Mouse (Mus musculus) cerebral cortex, adult 2 months (tissue): ENCODE data around the gene Tead1.

Experiments
- WGBS: fragments of 180-500 bp; shearing (Covaris S2); methylation state at CpG from one replicate; pipeline ENCODE4 v1.1.7; 2018; 5-methylcytosine and 5-hydroxymethylcytosine counted together

Gene Tead1

DNA sequence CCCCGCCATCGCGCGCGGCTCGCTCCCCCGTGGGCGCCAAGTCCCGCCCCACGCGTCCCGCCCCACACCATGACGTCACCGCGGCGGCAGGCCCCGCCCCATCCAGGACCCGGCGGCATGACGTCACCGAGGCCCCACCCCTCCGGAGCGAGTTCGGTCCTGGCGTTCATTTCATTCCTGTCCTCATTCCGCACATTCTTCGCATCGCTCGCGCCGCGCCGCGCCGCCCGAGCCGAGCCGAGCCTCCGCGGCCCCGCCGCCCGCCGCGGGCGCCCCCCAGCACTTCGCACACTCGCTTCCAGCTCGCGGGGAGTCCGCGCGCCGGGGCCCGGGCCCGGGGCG, at the start of gene Tead1:
TSS of gene Tead1 (plus strand) at position 148 of the 342 bp plus-strand sequence.
- WGBS = under 1% methylated on average over 57 of the region's 57 CpGs

DNA sequence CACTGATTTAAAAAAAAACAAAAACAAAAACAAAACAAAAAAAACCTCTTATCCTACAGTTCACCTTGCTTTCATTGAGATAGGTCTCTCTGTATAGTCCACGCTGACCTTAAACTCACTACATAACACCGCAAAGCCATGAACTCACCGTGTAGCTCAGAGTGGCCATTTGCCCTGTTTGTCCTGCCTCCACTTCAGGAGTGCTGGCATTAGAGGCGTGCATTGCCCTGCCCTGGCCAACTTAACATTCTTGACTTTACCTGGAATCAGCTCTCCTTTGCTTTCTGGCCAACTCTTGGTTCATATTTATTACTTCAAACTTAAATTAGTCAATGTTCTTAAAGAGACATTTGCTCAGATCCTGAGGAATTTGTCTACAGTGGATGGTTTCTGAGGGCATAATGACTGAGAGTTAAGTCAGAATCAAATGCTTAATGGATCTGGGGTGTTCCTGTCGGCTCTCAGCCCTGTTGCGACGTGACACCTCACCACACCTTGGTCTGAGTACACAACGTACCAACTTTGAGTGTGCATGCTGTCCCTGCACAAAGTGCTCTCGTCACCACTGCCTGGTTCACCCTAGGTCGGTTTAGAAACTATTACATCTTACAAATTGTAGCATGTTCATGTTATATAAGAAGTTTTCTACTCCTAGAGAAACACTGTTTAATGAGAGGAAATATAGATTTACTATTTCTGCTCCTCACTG, 44.5 kb upstream of the Tead1 start:
- 96% methylated on average over 10 of the region's 10 CpGs for WGBS

GRCm38 (mm10) chr7:112635936-112636335, 43.2 kb upstream of the Tead1 start:
- WGBS = 96% methylated on average over 2 of the region's 2 CpGs

- 70% methylated on average over 6 of the region's 6 CpGs for WGBS
These were observed 35.1 kb upstream of the Tead1 start for GRCm38 (mm10) chr7:112643866-112644543.

GRCm38 (mm10) chr7:112644701-112645100, 34.4 kb upstream of the Tead1 start:
- WGBS = 81% methylated on average over 6 of the region's 6 CpGs

DNA sequence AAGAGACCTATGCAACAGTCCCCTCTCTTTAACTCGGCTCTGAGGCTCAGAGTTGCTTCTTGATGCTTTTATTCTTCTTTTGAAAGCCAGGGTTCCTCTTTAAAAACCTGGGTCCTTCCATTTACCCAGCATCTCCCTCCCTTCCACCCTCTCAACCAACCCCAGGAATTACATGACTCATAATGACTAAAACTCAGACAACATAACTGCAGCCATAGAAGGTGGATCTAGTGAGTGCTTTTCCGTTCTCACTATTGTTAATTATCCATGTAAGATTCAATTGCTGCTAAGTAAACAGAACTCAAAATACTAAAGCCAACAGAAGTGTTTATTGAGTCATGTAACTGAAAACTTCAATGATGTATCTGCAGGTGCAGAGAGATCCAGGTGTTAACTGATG, 33.4 kb upstream of the Tead1 start:
- 74% methylated on average over 2 of the region's 2 CpGs for WGBS

- WGBS = 95% methylated on average over 4 of the region's 4 CpGs
These were observed 31.7 kb upstream of the Tead1 start for GRCm38 (mm10) chr7:112647417-112647816.

GRCm38 (mm10) chr7:112656141-112656662, 22.9 kb upstream of the Tead1 start:
- 66% methylated on average over 9 of the region's 9 CpGs for whole genome bisulfite sequencing

GRCm38 (mm10) chr7:112658939-112659338, 20.2 kb upstream of the Tead1 start:
- 94% methylated on average over 3 of the region's 3 CpGs for WGBS

GRCm38 (mm10) chr7:112659816-112660215, 19.3 kb upstream of the Tead1 start:
- 68% methylated on average over 5 of the region's 5 CpGs for WGBS

GRCm38 (mm10) chr7:112660325-112660724, 18.8 kb upstream of the Tead1 start:
- 67% methylated on average over 1 of the region's 1 CpGs for WGBS

GRCm38 (mm10) chr7:112662398-112663313, 16.5 kb upstream of the Tead1 start:
- 43% methylated on average over 12 of the region's 12 CpGs for WGBS

GRCm38 (mm10) chr7:112663314-112663966, 15.7 kb upstream of the Tead1 start:
- 15% methylated on average over 6 of the region's 6 CpGs for WGBS

DNA sequence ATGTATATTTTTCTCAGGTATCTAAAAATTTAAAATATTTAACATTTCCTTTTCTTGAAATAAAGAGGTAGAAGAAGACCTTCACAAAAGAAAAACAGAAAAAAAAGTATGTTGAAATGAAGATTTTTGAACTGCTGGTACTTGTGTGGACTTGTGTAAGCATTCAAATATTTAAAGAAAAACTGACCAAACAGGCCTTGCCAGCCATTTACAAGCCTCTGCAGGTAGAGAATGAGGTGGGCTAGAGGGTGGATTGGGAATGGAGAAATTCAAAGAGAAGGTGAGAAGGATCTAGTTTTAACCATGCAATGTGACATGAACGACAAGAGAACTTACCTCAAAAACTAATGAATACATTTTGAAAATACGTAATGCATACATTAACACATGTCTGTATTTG, 9.1 kb upstream of the Tead1 start:
- 95% methylated on average over 2 of the region's 2 CpGs for WGBS

DNA sequence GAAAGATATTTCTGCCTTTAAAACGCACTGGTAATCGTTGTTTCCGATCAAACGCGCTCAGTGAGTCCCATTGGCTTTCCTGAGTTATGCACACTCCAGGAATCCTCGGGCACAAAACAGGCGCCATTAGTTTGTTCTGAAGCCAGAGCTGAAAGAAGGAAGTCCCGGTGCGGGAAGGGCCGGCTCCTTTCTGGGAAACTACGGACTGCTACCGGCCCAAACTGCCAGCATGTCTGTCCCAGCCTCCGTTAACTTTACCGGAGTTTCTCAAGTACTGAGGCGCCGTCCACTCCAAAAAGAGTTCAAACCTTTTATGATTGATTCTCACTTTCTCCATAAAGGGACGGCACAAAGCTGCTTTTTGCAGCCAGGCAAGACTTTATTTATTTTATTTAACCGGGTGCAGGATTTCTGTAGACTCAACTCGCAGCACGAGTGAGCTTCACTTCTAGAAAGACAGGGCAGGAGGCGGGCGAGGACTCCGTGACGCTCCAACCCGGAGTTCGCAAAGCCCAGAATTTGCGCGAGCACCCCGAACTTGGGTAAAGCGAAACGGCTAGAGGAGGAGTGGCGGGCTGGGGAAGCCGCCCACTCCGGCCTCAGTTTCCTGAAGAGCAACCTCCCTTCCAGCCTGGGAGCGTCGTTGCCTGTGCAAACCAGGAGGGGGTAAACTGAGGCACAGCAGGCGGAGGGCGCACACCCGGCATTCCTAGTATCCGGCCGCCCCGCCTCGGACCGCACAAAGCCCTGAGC, 524 bp upstream of the Tead1 start:
- WGBS = 2% methylated on average over 44 of the region's 44 CpGs

GRCm38 (mm10) chr7:112679513-112680245, 561 bp downstream of the Tead1 start:
- under 1% methylated on average over 88 of the region's 95 CpGs for WGBS

- 17% methylated on average over 22 of the region's 22 CpGs for WGBS
These were observed 1.6 kb downstream of the Tead1 start for GRCm38 (mm10) chr7:112680498-112681251.

DNA sequence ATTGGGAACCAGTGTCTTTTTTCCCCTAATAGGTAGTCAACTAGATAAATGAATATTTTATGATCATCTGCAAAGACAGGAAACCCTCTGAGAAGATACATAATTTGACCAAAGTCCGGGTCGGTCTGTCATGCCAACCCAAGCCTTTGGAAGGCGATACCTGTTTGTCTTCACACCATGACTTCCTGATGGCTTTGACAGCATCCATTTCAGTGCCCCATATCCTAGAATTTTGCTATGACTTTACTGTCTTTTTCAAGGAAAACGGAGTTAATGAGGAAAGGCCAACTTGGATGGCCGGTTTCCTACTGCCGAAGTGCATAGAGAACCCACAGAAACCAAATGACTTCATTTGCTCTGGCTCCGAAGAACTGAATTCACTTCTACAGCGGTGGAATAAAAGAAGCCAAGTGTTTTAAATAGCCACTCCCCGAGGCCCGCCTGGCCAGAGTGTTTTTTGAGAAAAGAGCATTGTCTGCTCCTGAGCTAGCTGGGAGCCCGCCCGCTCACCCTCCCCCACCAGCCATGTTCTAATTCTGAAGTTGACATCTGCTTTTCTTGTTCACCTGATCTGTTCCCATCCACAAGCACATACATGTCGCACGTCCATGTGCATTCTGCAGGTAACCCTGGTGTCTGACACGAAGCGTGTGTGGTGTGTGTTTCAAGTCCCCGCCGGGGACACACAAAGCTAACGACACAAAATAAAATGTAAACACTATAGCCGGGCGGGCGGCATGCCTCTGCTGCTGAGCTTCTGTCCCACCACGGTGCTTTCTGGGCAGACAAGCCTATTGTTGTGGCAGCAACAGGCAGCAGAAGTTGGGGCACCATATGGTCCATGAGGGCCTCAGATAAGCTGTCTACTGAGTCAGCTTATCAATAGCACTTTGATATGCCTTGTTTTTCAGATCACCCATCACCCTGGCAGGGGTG, 5.8 kb downstream of the Tead1 start:
- WGBS = 44% methylated on average over 23 of the region's 23 CpGs
